In genomic region chr7:18917931-18918330, GRCm38 (mm10) we compare ENCODE assay signal across 21 mouse cellular contexts. TPM values are rescaled to one million over a fixed set of nuclear protein-coding genes. Genes with fewer than 3 reads are reported as not detected.
A peak's percentile ranks its signal among the peaks of the same experiment; 100 is the strongest.
DNase-seq lines count a peak whose midpoint lies in the region; ATAC-seq and TF ChIP-seq lines count a peak whose summit lies in the region.
"Had no signal": no experiment of that assay in that cellular context is flagged by ENCODE, and none has a peak within 500 bp of the region (broad histone marks: within the 10 kb centered on the region; RNA-seq: fewer than 3 reads in every experiment).

No protein-coding gene starts in this region.

- no peaks in the 10 kb centered on the region for H3K79me2 ChIP-seq in myocyte (ENCODE audit: control insufficient read depth, insufficient read depth)

- intact Hi-C loops in heart, postnatal 25 days (cut with DNase I): no loop called here

- WGBS in midbrain, postnatal 0 days: 55% methylated on average over 3 of the region's 3 CpGs
- whole genome bisulfite sequencing in midbrain, embryonic 13.5 days: 67% methylated on average over 3 of the region's 3 CpGs

- no peaks in the 10 kb centered on the region for H3K9me3 ChIP-seq in midbrain, postnatal 0 days (ENCODE audit: low read length)
- H3K9me3 ChIP-seq in midbrain, embryonic 13.5 days: no peaks in the 10 kb centered on the region
- H3K9me3 ChIP-seq: embryonic facial prominence, embryonic 10.5 days; intestine, embryonic 15.5 days; limb, embryonic 12.5 days; liver, embryonic 15.5 days; midbrain, embryonic 15.5 days had no signal

- no peak for TF ChIP-seq POLR2A in myocyte (IDR thresholded peaks at IDR 0.05; ENCODE audit: insufficient read length, low read depth)

- no peak overlapping the region for H3K9ac ChIP-seq in midbrain, postnatal 0 days (replicated peaks; ENCODE audit: low read length, poor library complexity, severe bottlenecking)
- H3K9ac ChIP-seq in midbrain, embryonic 13.5 days (replicated peaks): no peak overlapping the region
- H3K9ac ChIP-seq: intestine, embryonic 15.5 days; limb, embryonic 12.5 days; liver, embryonic 15.5 days; midbrain, embryonic 15.5 days had no signal

- H3K27ac ChIP-seq in midbrain, postnatal 0 days (ENCODE audit: low read depth, low read length): no peak overlapping the region
- no peak overlapping the region for H3K27ac ChIP-seq in midbrain, embryonic 13.5 days
- H3K27ac ChIP-seq: embryonic facial prominence, embryonic 10.5 days; gastrocnemius, adult 2 months; heart, adult 2 months; intestine, embryonic 15.5 days; left cerebral cortex, adult 2 months; limb, embryonic 12.5 days; liver, embryonic 15.5 days; midbrain, embryonic 15.5 days; stomach, postnatal 0 days had no signal

- H3K4me3 ChIP-seq in midbrain, postnatal 0 days (ENCODE audit: low read depth, low read length): no peak overlapping the region
- no peak overlapping the region for H3K4me3 ChIP-seq in midbrain, embryonic 13.5 days (replicated peaks)
- no peak overlapping the region for H3K4me3 ChIP-seq in myocyte
- H3K4me3 ChIP-seq: embryonic facial prominence, embryonic 10.5 days; gastrocnemius, adult 2 months; heart, adult 2 months; intestine, embryonic 15.5 days; left cerebral cortex, adult 2 months; limb, embryonic 12.5 days; liver, embryonic 15.5 days; midbrain, embryonic 15.5 days had no signal

- no peaks in the 10 kb centered on the region for H3K27me3 ChIP-seq in midbrain, postnatal 0 days (ENCODE audit: insufficient read depth, low read length)
- H3K27me3 ChIP-seq in midbrain, embryonic 13.5 days: no peaks in the 10 kb centered on the region
- no peaks in the 10 kb centered on the region for H3K27me3 ChIP-seq in myocyte (ENCODE audit: control insufficient read depth, insufficient read depth, insufficient read length)
- H3K27me3 ChIP-seq: midbrain, embryonic 15.5 days had no signal

- no peak for TF ChIP-seq CTCF in midbrain, postnatal 0 days (IDR thresholded peaks at IDR 0.05)

- no peak overlapping the region for H3K4me2 ChIP-seq in midbrain, postnatal 0 days (ENCODE audit: low read depth, low read length, poor library complexity, severe bottlenecking)
- no peak overlapping the region for H3K4me2 ChIP-seq in midbrain, embryonic 13.5 days (replicated peaks)
- H3K4me2 ChIP-seq in myocyte (ENCODE audit: low read depth): peak overlapping the region; percentile 12
- H3K4me2 ChIP-seq: intestine, embryonic 15.5 days; limb, embryonic 12.5 days; liver, embryonic 15.5 days; midbrain, embryonic 15.5 days had no signal

- H3ac ChIP-seq in myocyte (ENCODE audit: control insufficient read depth, insufficient read length): no peak overlapping the region

- no peak for ATAC-seq in midbrain, postnatal 0 days (ENCODE audit: low FRiP score)
- ATAC-seq in midbrain, embryonic 13.5 days: no peak
- ATAC-seq: intestine, embryonic 15.5 days; midbrain, embryonic 15.5 days had no signal

- no peaks in the 10 kb centered on the region for H3K36me3 ChIP-seq in midbrain, postnatal 0 days (ENCODE audit: insufficient read depth, low read length)
- no peaks in the 10 kb centered on the region for H3K36me3 ChIP-seq in midbrain, embryonic 13.5 days
- no peaks in the 10 kb centered on the region for H3K36me3 ChIP-seq in myocyte (ENCODE audit: control insufficient read depth, insufficient read depth)
- H3K36me3 ChIP-seq: embryonic facial prominence, embryonic 10.5 days; intestine, embryonic 15.5 days; limb, embryonic 12.5 days; liver, embryonic 15.5 days; midbrain, embryonic 15.5 days had no signal

- peak; percentile 58 for DNase-seq in adrenal gland, postnatal 10 days
- DNase-seq in adrenal gland, postnatal 4 days (ENCODE audit: low spot score in 2 of 2): no peak
- DNase-seq in heart, adult 9 months (ENCODE audit: low spot score in 2 of 2): peak; percentile 43 to 48
- no peak for DNase-seq in heart, postnatal 25 days (ENCODE audit: low spot score)
- DNase-seq in midbrain, postnatal 0 days (ENCODE audit: low spot score): peak; percentile 61
- DNase-seq in liver: no peak
- DNase-seq: cerebellum, adult 11-12 months; gastrocnemius, adult 2 months; lung, postnatal 10 days; thymus, postnatal 25 days had no signal

- peaks cover 12% of the 10 kb centered on the region for H3K4me1 ChIP-seq in midbrain, postnatal 0 days (ENCODE audit: insufficient read depth, low read length)
- H3K4me1 ChIP-seq in midbrain, embryonic 13.5 days (replicated peaks): peaks cover 22% of the 10 kb centered on the region
- H3K4me1 ChIP-seq: limb, embryonic 12.5 days had no signal

TF ChIP-seq in myocyte, 11 proteins besides CTCF, POLR2A, EP300 and RAD21:
- TF ChIP-seq MAX (IDR thresholded peaks at IDR 0.05; ENCODE audit: low read depth) (no peak), CEBPB (IDR thresholded peaks at IDR 0.05; ENCODE audit: insufficient read depth, poor library complexity, severe bottlenecking) (no peak), POLR2AphosphoS2 (IDR thresholded peaks at IDR 0.05; ENCODE audit: insufficient read length, low read depth) (no peak), TCF12 (IDR thresholded peaks at IDR 0.05; ENCODE audit: insufficient read depth, poor library complexity, severe bottlenecking) (no peak), MYOG (IDR thresholded peaks at IDR 0.05; ENCODE audit: control insufficient read depth in 1 of 3, insufficient read depth in 1 of 3, insufficient read length in 2 of 3, low read depth in 2 of 3) (no peak), MYOD1 (IDR thresholded peaks at IDR 0.05; ENCODE audit: control insufficient read depth in 1 of 3, insufficient read length in 2 of 3, low read depth in 2 of 3) (no peak), TCF3 (IDR thresholded peaks at IDR 0.05; ENCODE audit: insufficient read length, low read depth) (no peak), REST (IDR thresholded peaks at IDR 0.05; ENCODE audit: insufficient read depth, insufficient read length) (no peak), SRF (IDR thresholded peaks at IDR 0.05; ENCODE audit: control insufficient read depth, insufficient read length, low read depth) (no peak), USF1 (IDR thresholded peaks at IDR 0.05; ENCODE audit: low read depth) (no peak), E2F4 (IDR thresholded peaks at IDR 0.05; ENCODE audit: insufficient read depth) (no peak)

RNA-seq across cellular contexts. Expression of gene Ccdc61, which starts 7.7 kb away (rescaled TPM):
- 10 to 100 TPM; 12.5 to 13.9 TPM for total RNA-seq in adrenal gland, postnatal 10 days (2021)
- total RNA-seq in adrenal gland, postnatal 4 days (2021): 10 to 100 TPM; 16.5 to 19.2 TPM
- total RNA-seq in heart, postnatal 25 days (2021): 1 to 10 TPM; 7.7 to 8.3 TPM
- 21.3 and 25.5 TPM in 2 replicates for total RNA-seq in midbrain, postnatal 0 days (2014; rRNA removed)
- 29.5 and 35.2 TPM in 2 replicates for polyA plus RNA-seq in midbrain, postnatal 0 days (2015; fragmentation: Nextera tagmentation; extraction: Ambion mirVana)
- polyA plus RNA-seq in midbrain, embryonic 13.5 days (2015; fragmentation: Nextera tagmentation; extraction: Ambion mirVana): 20.0 and 23.6 TPM in 2 replicates
- 7.7 TPM for polyA plus RNA-seq in myocyte (2012; fragmentation: generic; extraction: Trizol)

RNA-seq across cellular contexts. Expression of gene Nova2, which starts 7.8 kb away (rescaled TPM):
- 1 to 10 TPM; 6.1 to 7.4 TPM for total RNA-seq in adrenal gland, postnatal 10 days (2021)
- total RNA-seq in adrenal gland, postnatal 4 days (2021): 1 to 10 TPM; 7.8 to 8.2 TPM
- total RNA-seq in heart, postnatal 25 days (2021): 1 to 10 TPM; 5.5 to 6.6 TPM
- 20.9 and 26.5 TPM in 2 replicates for total RNA-seq in midbrain, postnatal 0 days (2014; rRNA removed)
- polyA plus RNA-seq in midbrain, postnatal 0 days (2015; fragmentation: Nextera tagmentation; extraction: Ambion mirVana): 8.7 and 10.1 TPM in 2 replicates
- polyA plus RNA-seq in midbrain, embryonic 13.5 days (2015; fragmentation: Nextera tagmentation; extraction: Ambion mirVana): 16.5 and 18.6 TPM in 2 replicates
- polyA plus RNA-seq in myocyte (2012; fragmentation: generic; extraction: Trizol): 0.06 TPM
- total RNA-seq: megakaryocyte, adult 5-6 weeks had no signal

RNA-seq across cellular contexts. Expression of gene Pglyrp1, which starts 46.8 kb away (rescaled TPM):
- 1 to 10 TPM; 5.0 to 7.9 TPM for total RNA-seq in adrenal gland, postnatal 10 days (2021)
- 10 to 100 TPM in 1 of 2 experiments, 1 to 10 TPM in 1; 7.2 to 12.0 TPM for total RNA-seq in adrenal gland, postnatal 4 days (2021)
- total RNA-seq in heart, postnatal 25 days (2021): 1 to 10 TPM; 1.2 to 1.7 TPM
- total RNA-seq in midbrain, postnatal 0 days (2014; rRNA removed): 17.3 and 18.2 TPM in 2 replicates
- 26.8 and 27.1 TPM in 2 replicates for polyA plus RNA-seq in midbrain, postnatal 0 days (2015; fragmentation: Nextera tagmentation; extraction: Ambion mirVana)
- 9.2 and 12.8 TPM in 2 replicates for polyA plus RNA-seq in midbrain, embryonic 13.5 days (2015; fragmentation: Nextera tagmentation; extraction: Ambion mirVana)
- polyA plus RNA-seq in myocyte (2012; fragmentation: generic; extraction: Trizol): not detected
- total RNA-seq: gastrocnemius, adult 2 months had no signal

Comparison
In these comparisons a context has a peak if more than half of its experiments do, and no peak if none do; other contexts are left out.
1. DNase-seq: peak in adrenal gland, postnatal 10 days (single experiment), heart, adult 9 months (2 of 2) and midbrain, postnatal 0 days (single experiment); none in adrenal gland, postnatal 4 days (0 of 2), heart, postnatal 25 days (single experiment) and liver (single experiment).